Mouse (Mus musculus) liver, adult 2 months (tissue): ENCODE data around the gene Mpnd.

ENCODE experiments used
- CTCF ChIP-seq: fragments of 200-500 bp; IDR thresholded peaks from 2 replicates; pipeline ENCODE4 v1.5.1; 2011; ENCODE audit warnings: low read depth, low read length, control low read depth
- POLR2A ChIP-seq: fragments of 200-500 bp; IDR thresholded peaks from 2 replicates; pipeline ENCODE4 v1.6.1; 2011; ENCODE audit warnings: low read length, control low read depth; ENCODE audit not compliant: insufficient read depth; ENCODE audit errors: extremely low read depth

- TF ChIP-seq CTCF: no peak
- TF ChIP-seq POLR2A: no peak
Measured at GRCm38 (mm10) chr17:56054938-56055337, 49.4 kb downstream of the Mpnd start.
